In genomic region chr19:7122698-7123306, GRCm38 (mm10) we compare ENCODE assay signal across 11 mouse cellular contexts. TPM values are rescaled to one million over a fixed set of nuclear protein-coding genes. Genes with fewer than 3 reads are reported as not detected.
DNase-seq lines count a peak whose midpoint lies in the region; ATAC-seq and TF ChIP-seq lines count a peak whose summit lies in the region.
"Had no signal": no experiment of that assay in that cellular context is flagged by ENCODE, and none has a peak within 500 bp of the region (broad histone marks: within the 10 kb centered on the region; RNA-seq: fewer than 3 reads in every experiment).

No protein-coding gene starts in this region.

- no peak overlapping the region; the same call in 1 of the 2 replicates for H3K4me3 ChIP-seq in gastrocnemius, adult 2 months
- no peak overlapping the region for H3K4me3 ChIP-seq in lung, embryonic 16.5 days (ENCODE audit: low read length)
- H3K4me3 ChIP-seq in hindbrain, postnatal 0 days (ENCODE audit: low read length): no peak overlapping the region
- H3K4me3 ChIP-seq in stomach, embryonic 15.5 days (replicated peaks): no peak overlapping the region

- H3K36me3 ChIP-seq in lung, embryonic 16.5 days (ENCODE audit: control insufficient read depth, insufficient read depth, low read length): no peaks in the 10 kb centered on the region
- no peaks in the 10 kb centered on the region for H3K36me3 ChIP-seq in hindbrain, postnatal 0 days (ENCODE audit: insufficient read depth, low read length)
- no peaks in the 10 kb centered on the region for H3K36me3 ChIP-seq in stomach, embryonic 15.5 days

- no peak for DNase-seq in gastrocnemius, adult 2 months
- no peak for DNase-seq in gastrocnemius, postnatal 10 days
- DNase-seq in lung, postnatal 36 days: no peak
- no peak for DNase-seq in hindbrain, postnatal 0 days (ENCODE audit: low spot score)
- no peak for DNase-seq in kidney, postnatal 4 days
- DNase-seq: lung, adult 18-20 months had no signal

- intact Hi-C loops in gastrocnemius, adult 2 months (cut with DNase I): no loop called here

- peak overlapping the region; percentile 83 for H3K27ac ChIP-seq in gastrocnemius, adult 2 months
- no peak overlapping the region for H3K27ac ChIP-seq in lung, embryonic 16.5 days (ENCODE audit: low read length)
- peak overlapping the region; percentile 36; the same call in 1 of the 2 replicates for H3K27ac ChIP-seq in hindbrain, postnatal 0 days
- H3K27ac ChIP-seq in stomach, embryonic 15.5 days: peak overlapping the region; percentile 26; the same call in 1 of the 2 replicates

- ATAC-seq in lung, embryonic 16.5 days (ENCODE audit: low read depth): peak; percentile 34
- peak; percentile 36; the same call in 1 of the 2 replicates for ATAC-seq in hindbrain, postnatal 0 days
- no peak for ATAC-seq in stomach, embryonic 15.5 days (ENCODE audit: insufficient read depth, low FRiP score, low read depth)
- ATAC-seq in CD4-positive, CD25-positive, alpha-beta regulatory T cell, adult 4 months: no peak

- no peaks in the 10 kb centered on the region for H3K9me3 ChIP-seq in lung, embryonic 16.5 days (ENCODE audit: control insufficient read depth, low read length)
- no peaks in the 10 kb centered on the region for H3K9me3 ChIP-seq in hindbrain, postnatal 0 days (ENCODE audit: low read length)
- no peaks in the 10 kb centered on the region for H3K9me3 ChIP-seq in stomach, embryonic 15.5 days

- no peak overlapping the region for H3K4me2 ChIP-seq in lung, embryonic 16.5 days (ENCODE audit: low read depth, low read length)
- no peak overlapping the region for H3K4me2 ChIP-seq in hindbrain, postnatal 0 days (ENCODE audit: low read depth, low read length)
- H3K4me2 ChIP-seq in stomach, embryonic 15.5 days: 0 out of 2 replicates have a peak overlapping the region, but pooled peaks have one; percentile 3

- H3K27me3 ChIP-seq in lung, embryonic 16.5 days (ENCODE audit: control insufficient read depth, insufficient read depth, low read depth, low read length): peaks cover 4% of the 10 kb centered on the region
- H3K27me3 ChIP-seq in hindbrain, postnatal 0 days (ENCODE audit: insufficient read depth, low read length): no peaks in the 10 kb centered on the region
- 0 out of 2 replicates have a peak, but pooled peaks cover 2% of the 10 kb centered on the region for H3K27me3 ChIP-seq in stomach, embryonic 15.5 days (replicated peaks)
- H3K27me3 ChIP-seq: Patski had no signal

- H3K9ac ChIP-seq in lung, embryonic 16.5 days (ENCODE audit: low read length): no peak overlapping the region
- H3K9ac ChIP-seq in hindbrain, postnatal 0 days (replicated peaks; ENCODE audit: low read length): peak overlapping the region; percentile 15; the same call in 1 of the 2 replicates
- no peak overlapping the region for H3K9ac ChIP-seq in stomach, embryonic 15.5 days

- TF ChIP-seq CTCF in gastrocnemius, adult 2 months (IDR thresholded peaks at IDR 0.05): no peak
- TF ChIP-seq CTCF in hindbrain, postnatal 0 days (IDR thresholded peaks at IDR 0.05; ENCODE audit: low read depth): no peak

- peaks cover 15% of the 10 kb centered on the region for H3K4me1 ChIP-seq in lung, embryonic 16.5 days (replicated peaks; ENCODE audit: control insufficient read depth, insufficient read depth, low read length)
- peaks cover 14% of the 10 kb centered on the region; the same call in 1 of the 2 replicates for H3K4me1 ChIP-seq in hindbrain, postnatal 0 days (ENCODE audit: insufficient read depth, low read length)
- peaks cover 14% of the 10 kb centered on the region for H3K4me1 ChIP-seq in stomach, embryonic 15.5 days

- WGBS in lung, embryonic 16.5 days: 20% methylated on average over 10 of the region's 10 CpGs
- WGBS in hindbrain, postnatal 0 days: 32% methylated on average over 10 of the region's 10 CpGs
- WGBS in stomach, embryonic 15.5 days: 21% methylated on average over 10 of the region's 10 CpGs

RNA-seq across cellular contexts. Expression of gene Flrt1, which starts 17.3 kb away (rescaled TPM):
- under 1 TPM; 0.53 to 0.54 TPM for total RNA-seq in gastrocnemius, adult 2 months (2021)
- under 1 TPM; 0.61 to 0.99 TPM for total RNA-seq in gastrocnemius, postnatal 10 days (2021)
- polyA plus RNA-seq in lung, embryonic 16.5 days (2015; fragmentation: Nextera tagmentation; extraction: Ambion mirVana): 0.99 and 1.1 TPM in 2 replicates
- 8.4 and 10.1 TPM in 2 replicates for total RNA-seq in hindbrain, postnatal 0 days (2014; rRNA removed)
- polyA plus RNA-seq in hindbrain, postnatal 0 days (2015; fragmentation: Nextera tagmentation; extraction: Ambion mirVana): 7.8 and 8.1 TPM in 2 replicates
- 3.5 and 4.2 TPM in 2 replicates for polyA plus RNA-seq in stomach, embryonic 15.5 days (2015; fragmentation: Nextera tagmentation; extraction: Ambion mirVana)
- polyA plus RNA-seq in CD4-positive, CD25-positive, alpha-beta regulatory T cell, adult 4 months (2017; shearing (Covaris generic)): under 1 TPM in 1 of 2 experiments, not detected in 1; 0.22 TPM
- total RNA-seq: common myeloid progenitor, adult 5-6 weeks had no signal

Comparison
In these comparisons a context has a peak if more than half of its experiments do, and no peak if none do; other contexts are left out.
1. ATAC-seq: peak in lung, embryonic 16.5 days (single experiment) and hindbrain, postnatal 0 days (single experiment); none in stomach, embryonic 15.5 days (single experiment) and CD4-positive, CD25-positive, alpha-beta regulatory T cell, adult 4 months (single experiment).